Mouse (Mus musculus) embryonic facial prominence, embryonic 14.5 days (tissue): ENCODE results near the gene Lhfp. TPM values are rescaled to one million over a fixed set of nuclear protein-coding genes. Genes with fewer than 3 reads are reported as not detected.

Experiments used
- ATAC-seq: fragments of 200-750 bp; cut with Nextera tagmentation; 2 replicates; pipeline ENCODE4 v1.8.0; 2017; ENCODE audit warnings: low read depth, moderate number of reproducible peaks, moderate TSS enrichment
- DNase-seq: peaks from one replicate; pipeline ENCODE4 v3.0.0-alpha.2; 2015; ENCODE audit warnings: low spot score
- H3K27ac ChIP-seq: fragments of 300-500 bp; sonication (generic); replicated peaks from 2 replicates; pipeline ENCODE4 v1.5.1; 2014; ENCODE audit warnings: low read depth, mild to moderate bottlenecking, low read length, moderate library complexity
- H3K27me3 ChIP-seq: fragments of 300-500 bp; sonication (generic); replicated peaks from 2 replicates; pipeline ENCODE4 v1.6.1; 2014; ENCODE audit warnings: low read length; ENCODE audit not compliant: control insufficient read depth, insufficient read depth
- H3K36me3 ChIP-seq: fragments of 300-500 bp; sonication (generic); 2 replicates; pipeline ENCODE4 v1.6.1; 2014; ENCODE audit warnings: low read length, mixed read lengths; ENCODE audit not compliant: control insufficient read depth, insufficient read depth
- H3K4me1 ChIP-seq: fragments of 300-500 bp; sonication (generic); 2 replicates; pipeline ENCODE4 v1.6.1; 2014; ENCODE audit warnings: antibody characterized with exemption, low read length; ENCODE audit not compliant: control insufficient read depth, insufficient read depth
- H3K4me2 ChIP-seq: fragments of 300-500 bp; sonication (generic); 2 replicates; pipeline ENCODE4 v1.6.1; 2014; ENCODE audit warnings: low read depth, mild to moderate bottlenecking, low read length, moderate library complexity, mixed read lengths
- H3K4me3 ChIP-seq: fragments of 300-500 bp; sonication (generic); 2 replicates; pipeline ENCODE4 v1.5.1; 2014; ENCODE audit warnings: low read depth, mild to moderate bottlenecking, low read length
- H3K9ac ChIP-seq: fragments of 300-500 bp; sonication (generic); 2 replicates; pipeline ENCODE4 v1.6.1; 2014; ENCODE audit warnings: low read depth, mild to moderate bottlenecking, low read length, moderate library complexity, mixed read lengths
- H3K9me3 ChIP-seq: fragments of 300-500 bp; sonication (generic); 2 replicates; pipeline ENCODE4 v1.6.1; 2016; ENCODE audit warnings: low read length; ENCODE audit not compliant: control insufficient read depth
- WGBS: fragments of 180-500 bp; shearing (Covaris S2); extraction: QIAGEN DNeasy Blood & Tissue Kit; methylation state at CpG from one replicate; pipeline ENCODE4 v1.1.7; 2014; 5-methylcytosine and 5-hydroxymethylcytosine counted together
- polyA plus RNA-seq: library from polyadenylated mRNA; unstranded; fragments of >200 nt; fragmentation: Nextera tagmentation; extraction: Ambion mirVana; gene quantifications from 2 replicates; pipeline ENCODE4 v1.2.1, GENCODE M21; 2014

The Lhfp gene
- polyA plus RNA-seq, 1 experiment from 2014 or later, result 73.9 TPM

DNA sequence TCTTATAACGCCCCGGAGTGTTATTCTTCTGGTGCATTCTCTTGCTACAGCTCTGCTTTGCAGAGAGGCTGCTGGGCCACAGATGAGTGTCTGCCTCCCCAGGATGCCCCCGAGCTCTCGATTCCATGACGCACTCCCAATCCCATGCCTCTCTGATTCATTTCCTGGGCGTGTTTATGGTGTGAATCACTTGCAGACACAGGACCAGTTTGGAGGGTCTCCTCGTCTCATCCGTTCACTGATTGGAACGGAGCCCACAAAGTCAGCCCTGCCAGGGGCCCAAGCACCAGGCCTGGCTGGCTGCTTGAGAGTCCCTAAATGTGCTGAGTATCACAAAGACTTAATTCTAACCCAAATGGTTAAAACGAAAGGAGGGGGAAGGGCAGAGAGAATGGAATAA lies 160.3 kb downstream of the Lhfp start:
- 35% methylated on average over 10 of the region's 10 CpGs for WGBS
- no peak overlapping the region for H3K4me2 ChIP-seq
- DNase-seq (peak; percentile 63), ATAC-seq (peak; percentile 66)
- H3K4me3 ChIP-seq, result no peak overlapping the region
- H3K27ac ChIP-seq, result peak overlapping the region; percentile 44
- H3K36me3 ChIP-seq, result no peaks in the 10 kb centered on the region
- no peaks in the 10 kb centered on the region for H3K27me3 ChIP-seq
- H3K9ac ChIP-seq, result no peak overlapping the region; the same call in 1 of the 2 replicates
- no peaks in the 10 kb centered on the region for H3K9me3 ChIP-seq
- H3K4me1 ChIP-seq, result peaks cover 41% of the 10 kb centered on the region

DNA sequence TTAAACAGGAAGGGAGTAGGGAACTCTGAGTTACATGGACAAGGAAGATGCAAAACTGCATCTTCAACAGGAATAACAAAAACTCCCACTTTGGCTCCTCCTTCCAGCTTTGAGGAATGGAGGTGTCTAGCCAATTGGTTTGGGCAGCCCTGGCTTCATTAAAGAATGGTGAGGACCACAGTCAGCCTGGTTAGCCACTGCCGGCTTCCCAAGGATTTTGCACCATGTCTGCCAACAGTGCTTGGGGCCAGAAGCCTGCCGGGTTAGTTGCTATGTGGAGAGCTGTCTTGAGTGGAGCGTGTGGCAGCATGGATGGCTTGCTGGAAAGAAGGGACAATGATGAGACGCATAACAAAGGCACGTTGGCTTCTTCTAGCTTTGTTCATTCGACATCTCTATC lies 160.9 kb downstream of the Lhfp start:
- Histone ChIP-seq H3K4me1 (peaks cover 44% of the 10 kb centered on the region), H3K4me3 (no peak overlapping the region), H3K27me3 (no peaks in the 10 kb centered on the region), H3K36me3 (no peaks in the 10 kb centered on the region), H3K27ac (peak overlapping the region; percentile 57; the same call in 1 of the 2 replicates), H3K9me3 (no peaks in the 10 kb centered on the region), H3K4me2 (no peak overlapping the region), H3K9ac (no peak overlapping the region)
- DNase-seq (no peak), ATAC-seq (no peak)
- WGBS, result 69% methylated on average over 6 of the region's 6 CpGs

DNA sequence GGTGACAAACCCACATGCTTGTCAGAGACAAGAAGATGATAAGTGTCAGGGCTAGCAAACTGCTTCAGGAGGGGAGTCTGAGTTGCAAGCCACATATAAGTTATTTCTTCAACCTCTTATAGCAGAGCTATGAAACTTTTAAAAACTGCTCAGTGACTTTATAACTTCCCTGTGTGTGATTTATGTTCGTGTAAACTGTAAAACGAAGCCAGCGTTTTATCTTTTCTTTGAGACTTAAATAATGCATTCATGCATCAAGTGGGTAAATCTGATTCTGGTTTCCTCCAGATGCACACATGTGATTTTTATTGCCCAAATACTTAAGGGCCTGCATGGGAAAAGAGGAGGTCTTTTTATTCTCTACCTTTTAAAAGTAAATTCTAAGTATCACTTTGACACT lies 161.4 kb downstream of the Lhfp start:
- WGBS, result 51% methylated on average over 3 of the region's 3 CpGs
- Histone ChIP-seq H3K4me1 (peaks cover 44% of the 10 kb centered on the region), H3K27ac (0 out of 2 replicates have a peak overlapping the region, but pooled peaks have one; percentile 57), H3K9me3 (no peaks in the 10 kb centered on the region), H3K36me3 (no peaks in the 10 kb centered on the region), H3K27me3 (no peaks in the 10 kb centered on the region), H3K4me3 (no peak overlapping the region), H3K4me2 (no peak overlapping the region), H3K9ac (no peak overlapping the region)
- ATAC-seq, result no peak
- no peak for DNase-seq

DNA sequence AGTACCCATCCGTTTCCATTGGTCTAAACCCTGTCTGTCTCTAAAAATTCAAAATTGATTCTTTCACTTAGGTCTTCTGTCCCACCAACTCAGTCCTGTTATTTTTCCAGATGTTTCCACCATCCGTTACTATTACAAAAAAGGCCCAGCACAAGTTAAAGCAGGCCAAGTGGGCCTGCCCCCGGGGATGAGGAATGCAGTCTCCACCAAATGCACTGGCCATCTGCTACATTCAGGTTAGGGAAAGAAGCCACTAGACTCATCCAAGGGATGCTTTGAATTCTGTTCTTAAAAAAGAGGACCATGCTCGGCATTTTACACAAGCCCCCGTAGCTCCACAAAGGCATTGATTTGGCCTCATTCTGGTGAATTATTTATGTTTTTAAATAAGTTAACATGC lies 162.3 kb downstream of the Lhfp start:
- H3K36me3 ChIP-seq, result no peaks in the 10 kb centered on the region
- H3K9me3 ChIP-seq, result no peaks in the 10 kb centered on the region
- no peaks in the 10 kb centered on the region for H3K27me3 ChIP-seq
- no peak overlapping the region for H3K9ac ChIP-seq
- 56% methylated on average over 5 of the region's 5 CpGs for WGBS
- no peak overlapping the region for H3K4me2 ChIP-seq
- H3K27ac ChIP-seq, result no peak overlapping the region
- no peak for DNase-seq
- no peak for ATAC-seq
- H3K4me3 ChIP-seq, result no peak overlapping the region
- H3K4me1 ChIP-seq, result peaks cover 44% of the 10 kb centered on the region

DNA sequence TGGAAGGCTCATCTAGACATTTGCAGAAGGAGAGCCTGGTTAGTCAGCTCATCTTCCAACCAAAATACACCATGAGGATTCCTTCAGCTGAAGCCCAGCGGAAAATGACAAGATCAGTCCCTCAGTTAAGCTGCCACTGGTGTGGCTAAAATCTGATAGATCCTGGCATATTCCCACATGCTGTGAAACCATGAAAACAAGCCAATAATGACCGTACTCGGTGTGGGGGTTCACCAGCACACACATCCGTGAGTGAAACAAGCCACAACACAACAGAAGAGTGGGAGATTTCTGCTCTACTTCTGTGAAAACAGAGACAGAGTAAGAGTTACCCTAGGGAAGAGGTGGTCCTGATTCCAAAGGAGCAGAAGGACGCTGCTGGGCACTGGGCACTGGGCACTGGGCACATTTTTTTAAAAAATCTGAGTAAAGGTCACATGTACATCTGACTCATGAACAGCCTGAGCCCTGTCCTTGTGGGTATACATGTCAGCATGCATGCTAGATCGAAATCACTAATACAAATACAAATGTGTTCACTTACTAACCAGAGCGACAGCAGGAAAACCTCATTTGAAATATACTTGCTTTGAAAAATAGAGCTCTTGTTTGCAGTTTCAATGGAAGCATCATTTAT lies 163.1 kb downstream of the Lhfp start:
- Histone ChIP-seq H3K4me2 (no peak overlapping the region), H3K27me3 (no peaks in the 10 kb centered on the region), H3K27ac (no peak overlapping the region; the same call in 1 of the 2 replicates), H3K36me3 (no peaks in the 10 kb centered on the region), H3K9me3 (no peaks in the 10 kb centered on the region), H3K4me1 (peaks cover 48% of the 10 kb centered on the region), H3K9ac (no peak overlapping the region), H3K4me3 (no peak overlapping the region)
- WGBS, result 75% methylated on average over 7 of the region's 7 CpGs
- DNase-seq, result no peak
- ATAC-seq, result no peak

DNA sequence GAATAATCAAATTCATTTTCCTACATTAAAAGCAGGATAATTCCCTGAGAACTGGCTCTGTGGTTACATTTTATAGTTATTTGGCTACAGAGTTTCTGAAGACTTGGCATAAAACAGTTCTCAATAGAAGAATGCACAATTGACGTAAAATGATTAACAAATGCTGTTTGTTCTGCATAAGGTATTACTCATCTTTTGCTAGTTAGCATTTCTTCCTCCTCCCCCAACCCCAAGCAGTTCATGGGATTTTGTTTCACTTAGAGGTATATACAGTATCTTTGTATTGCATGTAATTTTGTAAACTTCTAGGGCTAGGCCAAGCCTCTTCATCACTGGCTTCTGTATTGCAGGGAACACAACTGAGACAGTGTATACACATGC lies 163.6 kb downstream of the Lhfp start:
- no peak overlapping the region for H3K9ac ChIP-seq
- H3K9me3 ChIP-seq, result no peaks in the 10 kb centered on the region
- WGBS, result 70% methylated on average over 1 of the region's 1 CpGs
- no peak overlapping the region for H3K4me2 ChIP-seq
- H3K4me3 ChIP-seq, result no peak overlapping the region
- no peaks in the 10 kb centered on the region for H3K27me3 ChIP-seq
- no peaks in the 10 kb centered on the region for H3K36me3 ChIP-seq
- ATAC-seq, result no peak
- H3K4me1 ChIP-seq, result peaks cover 53% of the 10 kb centered on the region
- DNase-seq, result no peak
- no peak overlapping the region for H3K27ac ChIP-seq

DNA sequence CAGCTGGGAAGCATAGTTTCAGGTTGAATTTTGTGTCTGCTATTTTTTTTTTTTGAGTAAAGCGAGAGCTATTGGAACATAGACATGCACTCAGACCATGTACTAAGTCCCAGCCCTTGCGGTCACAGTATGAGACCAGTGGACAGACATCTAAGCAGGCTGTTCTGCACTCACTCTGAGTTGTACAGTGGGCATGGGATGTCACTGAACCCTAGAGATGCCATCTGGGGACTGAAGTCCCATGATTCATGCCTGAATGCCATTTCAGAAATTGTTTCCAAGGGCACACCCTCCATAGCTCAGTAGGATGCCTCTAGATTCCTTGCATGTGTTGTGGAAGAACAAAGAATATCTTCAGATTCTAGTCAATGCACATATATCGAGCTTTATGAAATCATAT lies 164.4 kb downstream of the Lhfp start:
- no peaks in the 10 kb centered on the region for H3K27me3 ChIP-seq
- no peak overlapping the region for H3K9ac ChIP-seq
- no peak for ATAC-seq
- no peak for DNase-seq
- no peak overlapping the region for H3K4me3 ChIP-seq
- H3K4me2 ChIP-seq, result no peak overlapping the region
- no peaks in the 10 kb centered on the region for H3K9me3 ChIP-seq
- no peaks in the 10 kb centered on the region for H3K36me3 ChIP-seq
- H3K4me1 ChIP-seq, result peaks cover 55% of the 10 kb centered on the region
- WGBS, result 87% methylated on average over 3 of the region's 3 CpGs
- no peak overlapping the region for H3K27ac ChIP-seq

DNA sequence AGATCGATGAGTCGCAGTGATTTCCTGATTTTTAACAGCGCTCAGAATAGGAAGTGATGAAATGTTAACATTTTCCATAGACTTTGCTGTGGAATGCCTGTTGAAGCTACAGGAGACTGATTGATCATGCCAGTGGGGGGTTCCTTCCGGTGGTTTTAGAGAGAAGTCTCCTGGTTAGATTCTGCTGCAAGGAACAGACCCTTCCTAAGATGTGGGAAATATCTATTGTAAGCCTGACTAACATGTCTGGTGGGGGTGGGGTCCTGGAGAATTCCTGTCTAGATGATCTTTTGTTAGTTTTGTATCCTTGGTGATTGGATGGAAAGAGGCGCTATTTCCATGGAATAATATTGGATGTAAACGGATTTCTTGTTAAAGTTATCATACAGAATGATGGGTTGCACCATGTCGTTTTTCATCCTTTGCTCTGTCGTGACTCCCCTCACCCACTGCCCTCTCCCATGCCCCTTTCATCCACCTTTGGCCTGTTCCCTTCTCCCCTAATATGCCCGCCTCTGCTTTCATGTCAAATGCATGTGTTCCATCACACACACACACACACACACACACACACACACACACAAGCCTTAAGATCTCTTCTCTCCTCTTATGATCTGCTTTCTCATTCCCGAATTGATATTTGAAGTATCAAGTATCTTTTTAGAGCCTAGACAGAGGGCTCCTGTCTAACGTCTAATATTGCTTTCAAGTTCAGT lies 165.3 kb downstream of the Lhfp start:
- no peak overlapping the region for H3K4me3 ChIP-seq
- ATAC-seq (no peak), DNase-seq (no peak)
- no peaks in the 10 kb centered on the region for H3K9me3 ChIP-seq
- no peaks in the 10 kb centered on the region for H3K27me3 ChIP-seq
- no peak overlapping the region for H3K9ac ChIP-seq
- 64% methylated on average over 11 of the region's 11 CpGs for WGBS
- no peak overlapping the region for H3K4me2 ChIP-seq
- peaks cover 55% of the 10 kb centered on the region for H3K4me1 ChIP-seq
- no peaks in the 10 kb centered on the region for H3K36me3 ChIP-seq
- no peak overlapping the region for H3K27ac ChIP-seq

DNA sequence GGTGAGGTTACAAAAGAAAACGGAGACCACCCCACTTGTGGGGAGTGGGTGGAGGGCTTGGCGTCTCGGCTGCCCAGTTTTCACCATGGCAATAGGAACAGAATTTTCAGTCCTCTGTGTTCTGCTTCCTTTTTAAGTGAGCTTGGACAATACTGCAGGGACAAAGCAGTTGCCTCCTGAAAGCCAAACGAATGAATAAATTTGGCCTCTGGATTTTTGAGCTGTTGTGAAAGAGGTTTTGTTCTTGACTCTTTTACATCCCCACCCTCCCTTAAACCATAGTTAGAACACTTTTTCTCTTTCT lies 165.8 kb downstream of the Lhfp start:
- Histone ChIP-seq H3K27ac (no peak overlapping the region), H3K9ac (no peak overlapping the region), H3K4me1 (peaks cover 52% of the 10 kb centered on the region), H3K36me3 (no peaks in the 10 kb centered on the region), H3K27me3 (no peaks in the 10 kb centered on the region), H3K4me2 (no peak overlapping the region), H3K9me3 (no peaks in the 10 kb centered on the region), H3K4me3 (no peak overlapping the region)
- DNase-seq, result no peak
- ATAC-seq, result no peak
- 63% methylated on average over 4 of the region's 4 CpGs for WGBS
